Mouse (Mus musculus) testis, adult 2 months (tissue): Measurements from ENCODE around the gene L2hgdh.

Experiments used
- CTCF ChIP-seq: fragments of 200-500 bp; IDR thresholded peaks from 2 replicates; pipeline ENCODE4 v1.5.1; 2012; ENCODE audit warnings: low read depth, mild to moderate bottlenecking, inconsistent platforms, low read length, moderate library complexity; ENCODE audit not compliant: control insufficient read depth, insufficient read depth, insufficient replicate concordance
- POLR2A ChIP-seq: fragments of 200-500 bp; IDR thresholded peaks from 2 replicates; pipeline ENCODE4 v1.6.1; 2012; ENCODE audit warnings: low read depth, mild to moderate bottlenecking, inconsistent platforms, low read length, moderate library complexity; ENCODE audit not compliant: control insufficient read depth

- TF ChIP-seq CTCF (no peak), POLR2A (no peak)
Observed at GRCm38 (mm10) chr12:69730306-69730705, 5.6 kb upstream of the L2hgdh start.
